Mouse (Mus musculus): ENCODE results near the gene Wdr90. TPM values are rescaled to one million over a fixed set of nuclear protein-coding genes. Genes with fewer than 3 reads are reported as not detected.

The Wdr90 gene
- polyA plus RNA-seq, 1 experiment from 2014 or later: 27.7 TPM

GRCm38 (mm10) chr17:25860229-25860628, 1.1 kb downstream of the Wdr90 start:
- ATAC-seq (no peak), DNase-seq (ENCODE audit: low read depth, low spot score) (no peak)
- no peaks in the 10 kb centered on the region for H3K27me3 ChIP-seq
- CTCF ChIA-PET: no interaction called here
- POLR2A ChIA-PET: interaction anchor here (1.3 kb wide), 1 partner anchor 15 kb away, joined by 4 read pairs; no protein-coding TSS in a partner anchor
- in situ Hi-C loops (cut with MboI; ENCODE audit: low pct_unique_long_range_greater_than_20kb): no loop called here
- no peak for TF ChIP-seq CTCF (IDR thresholded peaks at IDR 0.05)

GRCm38 (mm10) chr17:25844396-25844901, 16.9 kb downstream of the Wdr90 start, which contains the start of gene Rhot2:
TSS of gene Rhot2 (minus strand) at chr17:25844851.
- CTCF ChIA-PET: no interaction called here
- in situ Hi-C loops (cut with MboI; ENCODE audit: low pct_unique_long_range_greater_than_20kb): no loop called here
- no peaks in the 10 kb centered on the region for H3K27me3 ChIP-seq
- peak; percentile 87 for ATAC-seq
- no peak for TF ChIP-seq CTCF (IDR thresholded peaks at IDR 0.05)
- no peak for DNase-seq (ENCODE audit: low read depth, low spot score)
- POLR2A ChIA-PET: interaction anchor here (0.6 to 0.9 kb wide), 2 partner anchors 11 to 41 kb away, joined by 3 to 7 read pairs; partner anchors contain the start of gene Stub1

- in situ Hi-C loops (cut with MboI; ENCODE audit: low pct_unique_long_range_greater_than_20kb): no loop called here
- H3K27me3 ChIP-seq: no peaks in the 10 kb centered on the region
- DNase-seq (ENCODE audit: low read depth, low spot score) (no peak), ATAC-seq (peak; percentile 34)
- TF ChIP-seq CTCF (IDR thresholded peaks at IDR 0.05): no peak
- ChIA-PET POLR2A (interaction anchor here (1.0 kb wide), 1 partner anchor 9 kb away, joined by 5 read pairs; no protein-coding TSS in a partner anchor), CTCF (no interaction called here)
These were observed 17.5 kb downstream of the Wdr90 start for GRCm38 (mm10) chr17:25843636-25844395.

GRCm38 (mm10) chr17:25843122-25843521, 18.2 kb downstream of the Wdr90 start:
- POLR2A ChIA-PET: interaction anchor here (1.0 to 1.6 kb wide), 2 partner anchors 10 kb away, joined by 5 to 7 read pairs; partner anchors contain the start of gene Stub1
- in situ Hi-C loops (cut with MboI; ENCODE audit: low pct_unique_long_range_greater_than_20kb): no loop called here
- no peak for ATAC-seq

GRCm38 (mm10) chr17:25842509-25842908, 18.8 kb downstream of the Wdr90 start:
- no peak for TF ChIP-seq CTCF (IDR thresholded peaks at IDR 0.05)
- ATAC-seq: no peak
- CTCF ChIA-PET: interaction anchor here (1.3 kb wide), 1 partner anchor 9 kb away, joined by 5 read pairs; the partner anchor contains the start of gene Stub1

More at GRCm38 (mm10) chr17:25843122-25843521, 18.2 kb downstream of the Wdr90 start:
- no peak for TF ChIP-seq CTCF (IDR thresholded peaks at IDR 0.05)
- no peak for DNase-seq (ENCODE audit: low read depth, low spot score)
- CTCF ChIA-PET: interaction anchor here (1.3 kb wide), 1 partner anchor 10 kb away, joined by 5 read pairs; the partner anchor contains the start of gene Stub1
- no peaks in the 10 kb centered on the region for H3K27me3 ChIP-seq

GRCm38 (mm10) chr17:25841117-25841880, 20.0 kb downstream of the Wdr90 start, which contains the start of gene Gm20683:
TSS of gene Gm20683 (minus strand) at chr17:25841763.
- POLR2A ChIA-PET: interaction anchor here (1.6 kb wide), 1 partner anchor 8 kb away, joined by 7 read pairs; the partner anchor contains the start of gene Stub1
- no peak for ATAC-seq

More at GRCm38 (mm10) chr17:25842509-25842908, 18.8 kb downstream of the Wdr90 start:
- POLR2A ChIA-PET: interaction anchor here (1.6 kb wide), 1 partner anchor 9 kb away, joined by 7 read pairs; the partner anchor contains the start of gene Stub1
- in situ Hi-C loops (cut with MboI; ENCODE audit: low pct_unique_long_range_greater_than_20kb): no loop called here
- no peak for DNase-seq (ENCODE audit: low read depth, low spot score)
- no peaks in the 10 kb centered on the region for H3K27me3 ChIP-seq

GRCm38 (mm10) chr17:25840519-25840918, 20.8 kb downstream of the Wdr90 start:
- TF ChIP-seq CTCF (IDR thresholded peaks at IDR 0.05): no peak
- no peaks in the 10 kb centered on the region for H3K27me3 ChIP-seq
- ChIA-PET POLR2A (interaction anchor here (1.2 kb wide), 1 partner anchor 21 kb away, joined by 3 read pairs; the partner anchor contains the start of gene Wdr90), CTCF (no interaction called here)
- in situ Hi-C loops (cut with MboI; ENCODE audit: low pct_unique_long_range_greater_than_20kb): no loop called here
- ATAC-seq: no peak
- no peak for DNase-seq (ENCODE audit: low read depth, low spot score)

More at GRCm38 (mm10) chr17:25841117-25841880, 20.0 kb downstream of the Wdr90 start, which contains the start of gene Gm20683:
- no peaks in the 10 kb centered on the region for H3K27me3 ChIP-seq
- in situ Hi-C loops (cut with MboI; ENCODE audit: low pct_unique_long_range_greater_than_20kb): no loop called here
- no peak for DNase-seq (ENCODE audit: low read depth, low spot score)
- CTCF ChIA-PET: interaction anchor here (1.3 kb wide), 1 partner anchor 8 kb away, joined by 5 read pairs; the partner anchor contains the start of gene Stub1
- no peak for TF ChIP-seq CTCF (IDR thresholded peaks at IDR 0.05)

GRCm38 (mm10) chr17:25839455-25840235, 21.7 kb downstream of the Wdr90 start:
- in situ Hi-C loops (cut with MboI; ENCODE audit: low pct_unique_long_range_greater_than_20kb): no loop called here
- ATAC-seq (no peak), DNase-seq (ENCODE audit: low read depth, low spot score) (no peak)
- ChIA-PET CTCF (no interaction called here), POLR2A (interaction anchor here (0.6 to 1.2 kb wide), 2 partner anchors 14 to 22 kb away, joined by 3 read pairs; partner anchors contain the start of gene Wdr90)
- H3K27me3 ChIP-seq: no peaks in the 10 kb centered on the region
- no peak for TF ChIP-seq CTCF (IDR thresholded peaks at IDR 0.05)

- no peak for TF ChIP-seq CTCF (IDR thresholded peaks at IDR 0.05)
- ChIA-PET CTCF (no interaction called here), POLR2A (interaction anchor here (0.6 kb wide), 1 partner anchor 14 kb away, joined by 3 read pairs; no protein-coding TSS in a partner anchor)
- H3K27me3 ChIP-seq: no peaks in the 10 kb centered on the region
- DNase-seq (ENCODE audit: low read depth, low spot score) (no peak), ATAC-seq (no peak)
- in situ Hi-C loops (cut with MboI; ENCODE audit: low pct_unique_long_range_greater_than_20kb): no loop called here
These were observed 22.4 kb downstream of the Wdr90 start for GRCm38 (mm10) chr17:25838904-25839303.

All from Patski (cell line).